Mouse (Mus musculus): ENCODE results near the gene Coa7. TPM values are rescaled to one million over a fixed set of nuclear protein-coding genes. Genes with fewer than 3 reads are reported as not detected.

The Coa7 gene
- total RNA-seq, 2 experiments from 2014 or later = 24.1 to 28.5 TPM

GRCm38 (mm10) chr4:108391124-108391523 lies 63.2 kb downstream of the Coa7 start:
- H3K27ac ChIP-seq = no peak overlapping the region
- TF ChIP-seq CTCF (IDR thresholded peaks at IDR 0.05) = no peak
- H3K4me3 ChIP-seq = no peak overlapping the region
- no peak for DNase-seq (ENCODE audit: extremely low spot score in 1 of 2, low spot score in 2 of 2)
- intact Hi-C loops (cut with DNase I) = no loop called here

Other genes with a start within 250 kb of the Coa7 start
- 10 to 100 TPM in 1 of 2 experiments, 1 to 10 TPM in 1; 8.7 to 10.4 TPM for gene Podn, start 231.7 kb upstream of the Coa7 start, total RNA-seq (2021)
- 100 to 1,000 TPM in 1 of 2 experiments, 10 to 100 TPM in 1; 90.3 to 100 TPM for gene Scp2, start 183.1 kb upstream of the Coa7 start, total RNA-seq (2021)
- 10 to 100 TPM; 12.8 to 14.8 TPM for gene Echdc2, start 162.7 kb upstream of the Coa7 start, total RNA-seq (2021)
- not detected for gene Zyg11a, start 110.1 kb upstream of the Coa7 start, total RNA-seq (2021)
- gene Zyg11b, start 27.0 kb upstream of the Coa7 start, total RNA-seq (2021) = 10 to 100 TPM; 96.7 to 98.7 TPM
- gene Shisal2a, start 55.2 kb downstream of the Coa7 start, total RNA-seq (2021) = not detected
- gene Gpx7, start 78.8 kb downstream of the Coa7 start, total RNA-seq (2021) = 1 to 10 TPM; 4.7 to 4.8 TPM
- gene Tut4, start 131.3 kb downstream of the Coa7 start, total RNA-seq (2021) = 10 to 100 TPM; 40.9 to 43.5 TPM